Mouse (Mus musculus): ENCODE measurements around the gene Hs2st1. TPM values are rescaled to one million over a fixed set of nuclear protein-coding genes. Genes with fewer than 3 reads are reported as not detected.
A peak's percentile ranks its signal among the peaks of the same experiment; 100 is the strongest.

Hs2st1 gene
- total and polyA plus RNA-seq, 3 experiments = 17.6 to 36.4 (median 29.7) TPM

DNA sequence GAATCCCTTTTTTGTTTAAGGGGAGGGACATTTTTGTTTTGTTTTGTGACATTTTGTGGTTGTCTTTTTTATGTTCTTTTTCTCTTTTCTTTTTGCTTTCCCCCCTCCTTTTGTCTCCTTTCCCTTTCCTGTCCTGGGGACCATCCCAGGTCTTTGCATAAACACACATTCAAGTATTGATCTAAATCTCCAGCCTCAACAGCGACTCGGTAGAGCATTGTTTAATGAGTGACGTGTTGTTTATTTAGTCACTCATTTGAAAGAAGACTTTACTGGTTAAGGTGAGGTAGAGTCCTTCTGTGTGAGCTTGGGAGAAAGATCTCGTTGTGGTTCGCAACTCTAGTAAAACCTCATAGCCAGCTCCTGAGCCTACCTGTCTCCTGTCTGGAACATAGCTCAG, 13.8 kb upstream of the Hs2st1 start:
- TF ChIP-seq JUN (IDR thresholded peaks at IDR 0.05; ENCODE audit: insufficient read depth, low read depth, low read length) = no peak
- TF ChIP-seq NELFE (IDR thresholded peaks at IDR 0.05; ENCODE audit: low read depth, low read length) = no peak
- TF ChIP-seq TCF12 (IDR thresholded peaks at IDR 0.05; ENCODE audit: low read depth, low read length) = no peak
- TF ChIP-seq CTCF (conservative IDR thresholded peaks at IDR 0.05 in 1 of 2, IDR thresholded peaks at IDR 0.05 in 1 of 2; ENCODE audit: low read depth in 2 of 2, low read length in 2 of 2) = no peak
- TF ChIP-seq ZNF384 (IDR thresholded peaks at IDR 0.05; ENCODE audit: low read depth, low read length) = no peak
- TF ChIP-seq UBTF (IDR thresholded peaks at IDR 0.05; ENCODE audit: low read depth, low read length) = no peak
- TF ChIP-seq MAFK (IDR thresholded peaks at IDR 0.05; ENCODE audit: insufficient replicate concordance, low read length) = no peak
- TF ChIP-seq ZKSCAN1 (IDR thresholded peaks at IDR 0.05; ENCODE audit: borderline replicate concordance, low read depth, low read length) = no peak
- no peak for TF ChIP-seq IRF4 (IDR thresholded peaks at IDR 0.05; ENCODE audit: low read depth, low read length)
- no peak for TF ChIP-seq ZMIZ1 (IDR thresholded peaks at IDR 0.05; ENCODE audit: low read depth, low read length)
- no peak for TF ChIP-seq SIN3A (IDR thresholded peaks at IDR 0.05; ENCODE audit: low read length)
- TF ChIP-seq ELF1 (IDR thresholded peaks at IDR 0.05; ENCODE audit: low read depth, low read length) = no peak
- no peak for TF ChIP-seq POLR2AphosphoS2 (IDR thresholded peaks at IDR 0.05; ENCODE audit: low read depth, low read length)
- TF ChIP-seq GABPA (IDR thresholded peaks at IDR 0.05; ENCODE audit: insufficient replicate concordance, low read depth, low read length) = no peak
- TF ChIP-seq HCFC1 (IDR thresholded peaks at IDR 0.05; ENCODE audit: low read depth, low read length) = no peak
- TF ChIP-seq ETS1 (conservative IDR thresholded peaks at IDR 0.05; ENCODE audit: low read depth, low read length) = no peak
- TF ChIP-seq POLR2A (IDR thresholded peaks at IDR 0.05; ENCODE audit: low read depth, low read length) = no peak
- no peak for TF ChIP-seq EP300 (IDR thresholded peaks at IDR 0.05; ENCODE audit: low read length)
- Histone ChIP-seq H3K79me2 (replicated peaks; ENCODE audit: control insufficient read depth, extremely low read depth, insufficient read depth, poor library complexity, severe bottlenecking) (peaks cover 74% of the 10 kb centered on the region), H3K4me1 (ENCODE audit: control insufficient read depth in 1 of 2, insufficient read depth in 2 of 2) (peaks cover 15 to 74% of the 10 kb centered on the region in 2 experiments), H3K4me2 (ENCODE audit: insufficient read depth, low read depth, poor library complexity, severe bottlenecking) (no peak overlapping the region), H3K27me3 (replicated peaks) (no peaks in the 10 kb centered on the region), H3K36me3 (replicated peaks in 1 of 2; ENCODE audit: control insufficient read depth in 1 of 2, insufficient read depth in 1 of 2, low read length in 1 of 2) (peaks cover 60 to 81% of the 10 kb centered on the region in 2 experiments), H3K27ac (ENCODE audit: insufficient read depth, low read depth) (no peak overlapping the region), H3K9me3 (replicated peaks; ENCODE audit: low read length) (peaks cover 2% of the 10 kb centered on the region), H3K4me3 (replicated peaks in 1 of 3; ENCODE audit: low read depth in 2 of 3, low read length in 2 of 3, poor library complexity in 1 of 3) (no peak overlapping the region), H3K9ac (ENCODE audit: insufficient read depth, low read depth) (no peak overlapping the region)
- in situ Hi-C loops (cut with MboI; ENCODE audit: low pct_ligation_motif_present, low pct_unique_long_range_greater_than_20kb, low sequenced_read_pairs) (no loop called here), dilution Hi-C loops (cut with MboI; ENCODE audit: extremely low pct_ligation_motif_present, extremely low pct_unique_long_range_greater_than_20kb, low sequenced_read_pairs) (no loop called here)
- DNase-seq (ENCODE audit: extremely low read depth) = no peak

DNA sequence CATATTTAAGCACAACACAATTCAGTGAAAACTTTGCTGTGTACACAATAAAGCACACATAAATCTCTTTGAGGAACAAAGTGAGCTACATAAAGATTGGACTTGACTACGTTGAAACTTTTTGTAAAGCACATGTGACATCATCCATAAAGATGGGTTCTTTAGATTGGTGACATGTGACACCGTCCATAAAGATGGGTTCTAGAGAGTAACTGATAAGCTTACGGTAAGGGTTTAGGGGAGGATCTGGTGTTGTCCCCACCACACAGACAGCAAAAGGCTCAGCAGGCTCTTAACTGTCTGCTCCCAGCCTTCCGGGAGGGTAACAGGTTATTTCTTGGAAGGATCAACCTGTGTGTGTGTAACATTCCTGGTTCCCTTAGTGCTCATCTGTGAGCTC, 12.3 kb upstream of the Hs2st1 start:
- in situ Hi-C loops (cut with MboI; ENCODE audit: low pct_ligation_motif_present, low pct_unique_long_range_greater_than_20kb, low sequenced_read_pairs) = no loop called here
- TF ChIP-seq EP300 (IDR thresholded peaks at IDR 0.05; ENCODE audit: low read length) (no peak), USF2 (conservative IDR thresholded peaks at IDR 0.05; ENCODE audit: low read depth, low read length) (no peak), UBTF (IDR thresholded peaks at IDR 0.05; ENCODE audit: low read depth, low read length) (no peak), SMC3 (IDR thresholded peaks at IDR 0.05; ENCODE audit: low read depth, low read length) (no peak), MAFK (IDR thresholded peaks at IDR 0.05; ENCODE audit: insufficient replicate concordance, low read length) (no peak), ZKSCAN1 (IDR thresholded peaks at IDR 0.05; ENCODE audit: borderline replicate concordance, low read depth, low read length) (no peak), SIN3A (IDR thresholded peaks at IDR 0.05; ENCODE audit: low read length) (no peak), ZNF384 (IDR thresholded peaks at IDR 0.05; ENCODE audit: low read depth, low read length) (no peak), MXI1 (IDR thresholded peaks at IDR 0.05; ENCODE audit: low read depth, low read length) (no peak), TBP (conservative IDR thresholded peaks at IDR 0.05; ENCODE audit: low read depth, low read length) (no peak), MAX (IDR thresholded peaks at IDR 0.05; ENCODE audit: low read length) (no peak), RCOR1 (conservative IDR thresholded peaks at IDR 0.05; ENCODE audit: low read depth, low read length) (no peak), TCF12 (IDR thresholded peaks at IDR 0.05; ENCODE audit: low read depth, low read length) (no peak), MYC (IDR thresholded peaks at IDR 0.05; ENCODE audit: low read depth, low read length) (no peak), KAT2A (IDR thresholded peaks at IDR 0.05; ENCODE audit: insufficient replicate concordance, low read length) (no peak), JUND (conservative IDR thresholded peaks at IDR 0.05; ENCODE audit: low read depth, low read length) (no peak), POLR2AphosphoS2 (IDR thresholded peaks at IDR 0.05; ENCODE audit: low read depth, low read length) (no peak), MAZ (IDR thresholded peaks at IDR 0.05; ENCODE audit: low read depth, low read length) (no peak), GABPA (IDR thresholded peaks at IDR 0.05; ENCODE audit: insufficient replicate concordance, low read depth, low read length) (no peak), JUN (IDR thresholded peaks at IDR 0.05; ENCODE audit: insufficient read depth, low read depth, low read length) (no peak)
- H3K9ac ChIP-seq (ENCODE audit: insufficient read depth, low read depth) = no peak overlapping the region
- peaks cover under 1% of the 10 kb centered on the region for H3K9me3 ChIP-seq (replicated peaks; ENCODE audit: low read length)
- H3K27me3 ChIP-seq (replicated peaks) = no peaks in the 10 kb centered on the region
- H3K79me2 ChIP-seq (replicated peaks; ENCODE audit: control insufficient read depth, extremely low read depth, insufficient read depth, poor library complexity, severe bottlenecking) = peaks cover 77% of the 10 kb centered on the region
- DNase-seq (ENCODE audit: extremely low read depth) = no peak
- peaks cover 13 to 78% of the 10 kb centered on the region in 2 experiments for H3K4me1 ChIP-seq (ENCODE audit: control insufficient read depth in 1 of 2, insufficient read depth in 2 of 2)
- dilution Hi-C loops (cut with MboI; ENCODE audit: extremely low pct_ligation_motif_present, extremely low pct_unique_long_range_greater_than_20kb, low sequenced_read_pairs) = no loop called here
- peaks cover 62 to 84% of the 10 kb centered on the region in 2 experiments for H3K36me3 ChIP-seq (replicated peaks in 1 of 2; ENCODE audit: control insufficient read depth in 1 of 2, insufficient read depth in 1 of 2, low read length in 1 of 2)
- H3K4me2 ChIP-seq (ENCODE audit: insufficient read depth, low read depth, poor library complexity, severe bottlenecking) = no peak overlapping the region
- no peak overlapping the region for H3K4me3 ChIP-seq (replicated peaks in 1 of 3; ENCODE audit: low read depth in 2 of 3, low read length in 2 of 3, poor library complexity in 1 of 3)
- 0 out of 2 replicates have a peak overlapping the region, but pooled peaks have one; percentile 4 for H3K27ac ChIP-seq (ENCODE audit: insufficient read depth, low read depth)

Measured in CH12.LX (cell line).